Mouse (Mus musculus) left cerebral cortex, adult 18-20 months (tissue): ENCODE data around the gene Olfr429. TPM values are rescaled to one million over a fixed set of nuclear protein-coding genes. Genes with fewer than 3 reads are reported as not detected.
A peak's percentile ranks its signal among the peaks of the same experiment; 100 is the strongest.
"Not testable (repeated sequence)": the region's sequence is repeated elsewhere in the genome, so short reads cannot be mapped to it uniquely, and the experiment has no call there.

ENCODE experiments used
- DNase-seq, 2 experiments: peaks; one replicate each; pipeline ENCODE4 v3.0.0; 2021 to 2022; ENCODE audit warnings: low spot score in 2 of 2, mixed read lengths in 1 of 2
- long read RNA-seq, 2 experiments: library from polyadenylated mRNA; stranded (forward); transcript quantifications; one replicate each; pipeline ENCODE4 v2.0.0; 2021
- total RNA-seq, 2 experiments: library from RNA; stranded (reverse); gene quantifications; 2 replicates each; pipeline ENCODE4 v1.2.3; 2021

The Olfr429 gene
- not detected for total RNA-seq
- long read RNA-seq, experiment 1 = 0 reads
- long read RNA-seq, experiment 2 = 0 reads

DNA sequence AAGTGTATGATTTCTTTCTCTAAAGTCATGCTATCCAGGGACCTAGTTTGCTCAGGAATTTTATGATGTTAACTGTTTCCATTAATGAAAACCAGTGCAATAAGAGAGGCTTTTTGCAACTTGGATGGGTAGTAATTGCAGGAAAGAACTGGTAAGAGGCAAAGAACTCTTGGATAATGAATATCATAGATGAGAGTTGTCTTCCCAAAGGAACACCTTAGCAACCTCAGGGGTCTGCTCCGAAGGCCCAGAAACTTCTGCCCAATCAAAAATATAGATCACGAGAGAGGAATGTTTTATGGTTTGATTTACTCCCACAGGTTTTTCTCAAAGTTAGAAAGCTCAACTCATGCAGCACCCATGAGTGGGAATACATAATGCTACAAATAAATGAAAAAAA is at the start of gene Olfr429:
Olfr429 (plus strand) TSS at position 301 of the 400 bp plus-strand sequence.
- no peak for DNase-seq

DNA sequence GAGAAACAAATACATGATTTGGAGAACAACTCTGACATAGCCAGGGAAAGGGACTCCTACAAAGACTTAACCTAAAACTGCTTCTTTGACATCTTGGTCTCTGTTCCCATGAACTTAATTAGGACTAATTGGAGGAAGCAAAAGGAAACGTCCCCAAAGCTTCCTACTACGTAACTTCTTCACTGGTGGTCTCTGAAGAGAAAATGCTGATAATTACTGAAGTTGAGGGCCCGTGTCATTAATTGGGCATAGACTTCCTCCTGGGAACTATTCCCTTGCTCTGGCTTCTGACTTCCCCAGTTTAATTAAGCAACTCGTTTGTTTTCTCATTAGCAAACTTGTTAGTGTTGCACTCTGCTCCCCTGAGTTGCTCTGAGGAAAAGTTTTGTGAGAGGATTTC is 48.3 kb upstream of the Olfr429 start:
- DNase-seq = no peak

DNA sequence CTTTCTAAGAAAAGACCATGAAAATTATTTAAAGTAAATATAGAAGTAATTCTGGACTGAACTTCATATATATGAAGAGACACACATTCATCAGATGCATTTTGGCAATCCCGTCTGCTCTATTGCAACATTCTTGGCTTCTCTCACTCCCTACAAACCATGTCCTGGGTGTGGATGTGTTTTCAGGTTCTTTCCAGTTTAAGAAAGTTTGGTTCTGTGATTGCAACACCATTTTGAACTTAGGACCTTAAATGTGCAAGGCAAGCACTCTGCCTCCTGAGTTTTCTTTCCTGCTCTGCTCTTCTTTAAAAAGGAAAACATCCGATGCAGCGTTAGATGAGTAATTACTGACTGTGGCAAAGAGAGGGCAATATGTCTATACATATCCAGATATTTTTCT is 45.7 kb upstream of the Olfr429 start:
- DNase-seq = no peak

DNA sequence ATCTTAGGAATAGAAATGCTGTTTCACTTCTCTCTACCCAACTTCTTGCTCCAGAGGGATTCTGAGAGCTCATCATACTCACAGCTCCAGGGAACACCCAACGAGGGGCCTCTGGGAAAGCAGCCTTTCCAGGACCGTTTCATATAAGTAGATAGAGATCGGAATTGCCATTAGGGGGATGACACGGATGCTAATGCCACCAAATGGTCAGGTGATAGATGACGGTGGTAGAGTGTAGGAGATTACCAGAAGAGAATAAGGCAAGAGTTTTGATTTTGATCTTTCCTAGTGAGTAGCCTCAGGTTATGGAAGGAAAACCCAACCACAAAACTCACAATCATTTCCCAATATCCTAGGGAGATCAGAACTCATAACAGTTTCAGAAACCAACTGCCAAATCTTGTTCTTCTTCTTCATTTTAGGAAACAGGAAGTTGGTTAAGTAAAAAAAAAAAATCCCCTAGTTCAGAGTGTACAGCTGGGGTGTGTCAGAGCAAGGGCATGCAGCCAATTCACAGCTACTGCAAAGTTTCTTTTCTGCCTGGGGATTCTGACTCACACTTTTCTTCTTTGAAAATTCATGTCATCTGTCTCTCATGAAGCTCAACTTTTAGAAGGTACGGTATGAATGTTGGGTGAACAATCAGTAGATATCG is 43.5 kb upstream of the Olfr429 start, which contains the start of gene Olfr433:
Olfr433 (plus strand) TSS at position 183 of the 655 bp plus-strand sequence.
- peak in 1 of 2 experiments; percentile 5 for DNase-seq

DNA sequence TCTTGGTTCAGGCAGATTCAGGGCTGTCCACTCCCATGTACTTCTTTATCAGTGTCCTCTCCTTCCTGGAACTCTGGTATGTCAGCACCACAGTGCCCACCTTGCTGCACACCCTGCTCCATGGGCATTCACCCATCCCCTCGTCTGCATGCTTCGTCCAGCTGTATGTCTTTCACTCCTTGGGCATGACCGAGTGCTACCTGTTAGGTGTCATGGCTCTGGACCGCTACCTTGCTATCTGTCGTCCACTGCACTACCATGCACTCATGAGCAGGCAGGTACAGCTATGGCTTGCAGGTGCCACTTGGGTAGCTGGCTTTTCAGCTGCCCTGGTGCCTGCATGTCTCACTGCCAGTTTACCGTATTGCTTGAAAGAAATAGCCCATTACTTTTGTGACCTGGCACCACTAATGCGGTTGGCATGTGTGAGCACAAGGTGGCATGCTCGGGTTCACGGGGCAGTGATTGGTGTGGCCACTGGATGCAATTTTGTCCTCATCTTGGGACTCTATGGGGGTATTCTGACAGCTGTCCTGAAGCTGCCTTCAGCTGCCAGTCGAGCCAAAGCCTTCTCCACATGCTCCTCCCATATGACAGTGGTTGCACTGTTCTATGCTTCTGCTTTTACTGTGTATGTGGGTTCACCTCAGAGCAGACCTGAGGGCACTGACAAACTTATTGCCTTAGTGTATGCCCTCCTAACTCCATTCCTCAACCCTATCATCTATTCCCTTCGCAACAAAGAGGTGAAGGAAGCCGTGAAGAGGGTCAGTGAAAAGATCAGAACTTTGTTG is 41.8 kb upstream of the Olfr429 start:
- DNase-seq = not testable (repeated sequence)

DNA sequence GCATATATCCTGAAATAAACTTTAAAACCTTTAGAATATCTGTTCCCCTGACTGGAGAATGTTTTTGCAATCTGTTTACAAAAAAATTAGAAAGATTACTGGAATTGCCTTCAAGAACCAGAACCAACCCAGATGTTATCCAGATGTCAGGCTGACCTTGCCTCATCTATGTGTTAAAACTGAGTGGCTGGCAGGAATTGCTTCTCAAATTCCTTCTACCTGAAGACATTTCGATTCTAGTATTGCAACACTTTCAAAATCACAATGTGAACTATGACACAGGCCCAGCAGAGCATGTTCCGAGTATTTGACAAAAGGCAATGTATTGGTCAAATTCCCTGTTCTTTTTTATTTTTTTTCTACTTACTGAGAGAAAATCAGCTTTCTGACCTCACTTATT is 39.7 kb upstream of the Olfr429 start:
- no peak for DNase-seq

DNA sequence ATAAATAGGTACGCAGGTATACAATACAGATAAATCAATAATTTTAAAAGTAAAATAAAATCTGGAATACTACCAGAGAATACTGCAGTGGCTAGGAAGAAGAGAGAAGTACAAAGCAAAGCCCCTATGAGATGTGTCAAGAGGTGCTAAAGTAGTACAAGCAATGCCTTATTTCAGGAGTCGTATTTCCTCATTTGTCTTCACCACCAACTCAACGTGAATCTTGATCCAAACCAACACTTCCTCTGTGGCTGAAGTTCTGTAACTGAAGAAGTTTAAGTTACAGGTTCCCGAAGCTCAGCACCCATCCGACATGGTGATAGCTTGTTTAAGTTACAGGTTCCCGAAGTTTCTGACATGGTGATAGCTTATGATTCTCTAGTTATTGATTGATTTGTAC is 35.9 kb upstream of the Olfr429 start:
- not testable (repeated sequence) for DNase-seq

DNA sequence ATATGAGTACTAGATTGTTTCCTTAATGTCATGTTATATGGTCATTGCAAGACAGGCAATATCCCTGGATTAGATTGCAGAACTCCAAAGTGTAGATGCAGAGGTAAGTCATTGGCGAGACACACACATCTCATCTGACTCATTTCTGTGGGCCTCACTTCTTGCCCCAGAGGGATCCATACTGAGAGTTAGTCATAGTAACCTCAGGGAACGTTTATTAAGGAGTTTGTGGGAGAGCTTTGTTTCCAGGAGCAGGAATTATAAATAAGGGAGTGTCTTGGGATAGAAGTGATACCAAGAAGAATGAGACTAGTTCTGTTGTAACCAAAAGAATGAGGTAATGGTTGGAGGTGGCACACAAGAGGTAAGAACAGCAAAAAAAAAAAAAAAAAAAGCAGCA is 35.2 kb upstream of the Olfr429 start, which contains the start of gene Olfr432:
Olfr432 (plus strand) TSS at position 313 of the 400 bp plus-strand sequence.
- no peak for DNase-seq

DNA sequence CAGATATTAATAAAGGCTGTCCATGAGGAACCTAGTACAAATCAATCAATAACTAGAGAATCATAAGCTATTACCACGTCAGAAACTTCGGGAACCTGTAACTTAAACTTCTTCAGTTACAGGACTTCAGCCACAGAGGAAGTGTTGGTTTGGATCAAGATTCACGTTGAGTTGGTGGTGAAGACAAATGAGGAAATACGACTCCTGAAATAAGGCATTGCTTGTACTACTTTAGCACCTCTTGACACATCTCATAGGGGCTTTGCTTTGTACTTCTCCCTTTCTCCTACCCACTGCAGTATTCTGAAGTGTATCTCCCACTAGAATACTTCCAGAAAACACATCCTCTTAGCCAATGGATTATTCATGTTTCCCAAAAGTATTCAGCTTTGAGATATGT is 34.8 kb upstream of the Olfr429 start:
- not testable (repeated sequence) for DNase-seq

DNA sequence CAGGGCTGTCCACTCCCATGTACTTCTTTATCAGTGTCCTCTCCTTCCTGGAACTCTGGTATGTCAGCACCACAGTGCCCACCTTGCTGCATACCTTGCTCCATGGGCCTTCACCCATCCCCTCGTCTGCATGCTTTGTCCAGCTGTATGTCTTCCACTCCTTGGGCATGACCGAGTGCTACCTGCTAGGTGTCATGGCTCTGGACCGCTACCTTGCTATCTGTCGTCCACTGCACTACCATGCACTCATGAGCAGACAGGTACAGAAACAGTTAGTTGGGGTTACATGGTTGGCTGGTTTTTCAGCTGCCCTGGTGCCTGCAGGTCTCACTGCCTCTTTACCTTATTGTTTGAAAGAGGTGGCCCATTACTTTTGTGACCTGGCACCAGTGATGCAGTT is 33.6 kb upstream of the Olfr429 start:
- no peak for DNase-seq

DNA sequence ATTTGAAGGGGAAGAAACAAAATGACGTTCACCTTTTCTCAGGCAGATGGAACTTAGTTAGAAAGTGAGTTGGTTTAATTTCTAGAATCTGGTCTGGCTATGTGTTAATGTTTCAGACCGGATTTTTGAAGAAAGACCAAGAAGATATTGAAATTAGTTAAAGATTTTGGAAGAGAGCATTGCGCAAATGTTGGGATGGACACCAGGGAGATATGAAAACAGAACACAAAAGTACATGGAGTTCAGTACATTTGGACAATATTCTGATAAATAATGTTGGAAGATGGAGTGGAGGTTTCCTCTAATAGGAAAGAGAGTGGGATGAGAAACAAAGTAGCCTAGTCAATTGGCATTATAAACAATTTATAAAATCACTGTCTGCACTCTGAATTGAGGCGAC is 32.6 kb upstream of the Olfr429 start:
- no peak for DNase-seq

DNA sequence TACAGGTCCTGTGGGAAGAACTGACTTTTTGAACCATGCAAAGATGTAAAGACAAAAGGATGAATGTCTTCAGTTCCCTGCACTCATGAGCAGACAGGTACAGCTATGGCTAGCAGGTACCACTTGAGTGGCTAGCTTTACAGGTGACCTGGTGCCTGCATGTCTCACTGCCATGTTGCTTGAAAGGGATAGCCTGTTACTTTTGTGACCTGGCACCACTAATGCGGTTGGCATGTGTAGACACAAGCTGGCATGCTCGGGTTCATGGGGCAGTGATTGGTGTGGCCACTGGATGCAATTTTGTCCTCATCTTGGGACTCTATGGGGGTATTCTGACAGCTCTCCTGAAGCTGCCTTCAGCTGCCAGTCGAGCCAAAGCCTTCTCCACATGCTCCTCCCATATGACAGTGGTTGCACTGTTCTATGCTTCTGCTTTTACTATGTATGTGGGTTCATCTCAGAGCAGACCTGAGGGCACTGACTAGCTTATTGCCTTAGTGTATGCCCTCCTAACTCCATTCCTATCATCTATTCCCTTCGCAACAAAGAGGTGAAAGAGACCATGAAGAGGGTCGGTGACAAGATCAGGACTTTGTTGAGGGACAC is 32.1 kb upstream of the Olfr429 start:
- no peak for DNase-seq

DNA sequence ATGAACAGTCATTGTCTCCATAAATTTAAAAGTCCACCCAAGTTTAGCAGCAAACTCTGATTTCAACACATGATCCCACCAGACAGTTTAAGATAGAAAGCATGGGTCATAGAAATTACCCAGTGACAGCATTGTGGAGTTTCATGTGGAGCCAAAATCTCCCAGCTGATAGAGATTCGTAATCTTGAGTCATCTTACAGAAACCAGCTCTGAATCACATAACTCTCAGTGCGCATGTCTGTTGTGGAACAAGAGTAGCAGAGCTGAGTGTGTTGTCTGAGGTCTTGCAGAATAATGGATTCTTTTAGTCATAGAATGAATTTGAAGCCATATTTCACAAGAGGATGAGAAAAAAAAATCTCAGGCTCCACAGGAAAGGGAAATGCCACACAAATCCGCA is 31.1 kb upstream of the Olfr429 start:
- DNase-seq = no peak

DNA sequence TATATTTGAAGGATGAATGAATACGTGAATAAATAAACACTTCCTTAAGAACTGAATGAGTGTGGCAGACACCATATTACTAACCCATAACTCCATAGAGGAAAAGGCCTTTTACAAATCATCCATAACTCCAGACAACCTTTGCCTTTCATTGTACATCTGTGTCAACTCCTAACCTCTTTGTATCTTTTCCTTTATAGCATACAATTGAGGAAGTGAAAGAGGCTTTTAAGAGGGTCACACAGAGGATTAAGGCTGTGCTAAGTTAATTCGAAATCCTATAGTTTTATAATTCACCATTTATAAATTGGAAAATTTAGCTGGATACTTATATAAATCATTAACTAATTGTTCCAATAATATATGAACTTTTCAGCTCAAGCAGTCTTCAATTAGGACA is 28.9 kb upstream of the Olfr429 start:
- no peak for DNase-seq

DNA sequence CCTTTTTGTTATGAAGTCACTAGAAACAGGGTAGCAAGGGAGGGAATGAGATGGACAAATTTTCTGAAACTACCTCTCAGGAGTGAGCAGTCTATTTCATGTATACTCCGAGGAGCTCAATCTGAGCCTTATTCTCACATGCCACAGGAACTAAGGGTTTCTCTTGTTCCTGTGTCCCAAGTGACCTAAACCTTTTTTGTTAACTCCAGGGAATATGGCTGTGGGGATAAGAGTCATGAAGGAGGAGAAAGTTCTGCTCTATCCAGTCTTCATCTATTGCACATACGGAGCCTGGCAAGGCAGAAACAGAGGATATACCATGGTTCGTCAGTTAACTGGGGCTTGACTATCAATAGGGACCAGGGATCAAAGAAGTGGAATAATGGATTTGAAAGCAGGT is 17.8 kb upstream of the Olfr429 start, which contains the start of gene Olfr430:
Olfr430 (plus strand) TSS at position 301 of the 400 bp plus-strand sequence.
- DNase-seq = no peak

DNA sequence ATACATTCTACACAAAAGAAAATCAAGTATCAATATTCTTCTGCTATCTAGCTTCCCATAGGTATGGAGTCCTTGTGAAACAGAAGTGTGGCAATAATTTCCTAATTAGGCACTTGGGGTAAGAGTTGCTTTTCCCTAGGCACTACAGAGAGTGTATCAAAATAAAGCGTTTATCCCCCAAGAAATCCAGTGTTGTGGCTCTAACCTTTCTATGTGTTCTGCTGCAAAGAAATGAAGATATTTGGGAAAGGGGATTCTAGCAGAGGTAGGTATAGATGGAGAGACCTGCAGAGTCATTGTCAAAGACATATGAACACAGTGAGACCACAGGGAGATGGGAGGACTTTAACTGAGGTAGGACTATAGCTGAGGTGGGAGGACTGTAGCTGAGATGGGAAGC is 12.5 kb downstream of the Olfr429 start, which contains the start of gene Olfr427:
Olfr427 (plus strand) TSS at position 301 of the 400 bp plus-strand sequence.
- DNase-seq = no peak

DNA sequence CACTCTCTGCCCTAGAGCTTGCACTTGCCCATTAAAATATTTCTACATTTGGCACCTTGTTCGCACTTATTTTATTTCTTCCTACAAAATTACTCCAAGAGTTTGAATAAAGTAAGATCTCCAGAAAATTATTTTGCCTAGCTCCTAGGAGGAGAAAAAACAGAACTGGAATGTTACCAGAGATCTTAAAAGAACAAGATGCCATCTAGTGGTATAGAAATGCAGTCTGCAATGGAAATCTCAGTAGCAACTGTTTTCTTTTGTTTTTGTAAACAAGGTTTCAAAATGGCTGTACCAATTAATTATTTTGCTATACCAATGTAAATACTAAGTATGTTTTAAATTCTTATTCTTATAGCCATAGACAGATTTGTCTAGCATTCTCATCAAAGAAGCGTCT is 19.6 kb downstream of the Olfr429 start:
- DNase-seq = no peak

DNA sequence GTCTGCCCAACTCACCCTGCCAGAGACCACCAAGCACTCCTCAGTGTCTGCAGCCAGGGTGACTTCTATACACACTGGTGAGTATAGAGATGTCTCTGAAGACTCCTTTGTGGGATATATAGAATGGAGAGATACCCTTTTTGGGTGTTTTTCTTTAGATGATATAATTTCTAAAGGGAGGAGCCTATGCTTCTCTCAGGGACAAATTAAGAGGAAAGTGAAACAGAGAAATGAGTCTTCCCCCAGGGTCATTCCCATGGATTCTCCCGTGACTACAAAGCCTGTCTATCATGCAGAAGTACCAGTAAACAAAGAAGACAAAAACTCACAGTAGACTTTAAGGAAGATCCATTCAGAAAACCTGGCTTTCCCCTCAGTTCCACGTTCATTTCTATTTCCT is 36.9 kb downstream of the Olfr429 start, which contains the start of gene Olfr231:
Olfr231 (minus strand) TSS at position 101 of the 400 bp plus-strand sequence.
- DNase-seq = no peak

DNA sequence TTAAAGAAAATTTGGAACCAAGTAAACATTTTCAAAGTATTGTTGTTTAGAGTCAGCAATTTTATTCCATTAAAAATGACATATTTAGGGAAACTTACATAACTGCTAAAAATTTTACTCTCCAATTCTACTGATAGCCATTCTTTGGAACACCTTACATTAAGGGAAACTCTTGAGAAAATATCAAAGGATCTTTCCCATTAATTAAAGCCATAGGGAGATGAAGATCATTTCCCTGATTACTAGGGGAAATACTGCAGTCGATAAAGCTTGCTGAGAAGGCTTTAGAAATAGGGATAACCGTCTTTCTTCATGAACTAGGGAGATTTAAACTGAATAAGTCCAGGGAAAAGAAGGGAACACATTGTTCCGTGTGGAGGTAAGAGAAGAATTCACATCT is 47.1 kb downstream of the Olfr429 start, which contains the start of gene Olfr424:
Olfr424 (plus strand) TSS at position 301 of the 400 bp plus-strand sequence.
- DNase-seq = no peak

DNA sequence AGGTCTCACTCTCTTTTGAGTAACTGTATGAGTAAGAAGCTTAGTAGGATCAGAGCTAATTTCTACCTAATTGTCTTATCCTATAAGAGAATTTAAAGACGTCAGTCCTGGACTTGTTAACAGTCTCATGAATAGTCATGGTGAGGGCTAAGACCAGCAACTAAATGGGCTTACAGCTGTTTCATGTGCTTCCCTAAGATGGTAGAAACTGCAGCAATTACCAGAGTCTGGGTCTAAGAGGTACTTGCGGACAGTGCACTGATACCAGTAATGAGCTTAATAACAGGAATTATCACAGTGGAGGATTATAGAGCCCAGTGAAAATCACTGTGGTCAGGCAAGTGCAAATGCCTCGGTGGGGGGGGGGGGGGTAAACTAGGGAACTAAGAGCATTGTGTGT is 47.9 kb downstream of the Olfr429 start:
- no peak for DNase-seq
